Mouse (Mus musculus) erythroblast, embryonic 14.5 days (primary cell): Measurements from ENCODE around the gene Rnasek. TPM values are rescaled to one million over a fixed set of nuclear protein-coding genes. Genes with fewer than 3 reads are reported as not detected.

Experiments
- H3K27me3 ChIP-seq: 2 replicates; pipeline ENCODE4 v1.6.1; 2012; ENCODE audit warnings: inconsistent platforms; ENCODE audit not compliant: control insufficient read depth
- H3K36me3 ChIP-seq: 2 replicates; pipeline ENCODE4 v1.6.1; 2012; ENCODE audit warnings: mild to moderate bottlenecking, inconsistent platforms; ENCODE audit not compliant: control insufficient read depth
- H3K4me1 ChIP-seq: 2 replicates; pipeline ENCODE4 v1.6.1; 2012; ENCODE audit warnings: inconsistent platforms; ENCODE audit not compliant: control insufficient read depth
- H3K4me3 ChIP-seq: replicated peaks from 2 replicates; pipeline ENCODE3; 2012; ENCODE audit warnings: moderate library complexity, mild to moderate bottlenecking, inconsistent platforms
- H3K9me3 ChIP-seq: 2 replicates; pipeline ENCODE4 v1.6.1; 2012; ENCODE audit warnings: low read length, inconsistent platforms, mixed read lengths; ENCODE audit not compliant: control insufficient read depth
- GATA1 ChIP-seq: IDR thresholded peaks from 2 replicates; pipeline ENCODE4 v1.6.1; 2012; ENCODE audit warnings: low read length, inconsistent platforms, mixed read lengths
- TAL1 ChIP-seq: IDR thresholded peaks from 3 replicates; pipeline ENCODE4 v1.6.1; 2012; ENCODE audit warnings: low read length, inconsistent platforms, mixed read lengths
- polyA plus RNA-seq: library from polyadenylated mRNA; stranded (reverse); fragments of >175 nt; gene quantifications from 2 replicates; pipeline ENCODE4 v1.2.3, GENCODE M21; 2012

Rnasek gene
- 23.7 and 29.0 TPM in 2 replicates for polyA plus RNA-seq

GRCm38 (mm10) chr11:70239541-70240279, at the start of gene Rnasek, which contains the start of gene Gm21988:
TSS of gene Rnasek (minus strand) at chr11:70239842.
TSS of gene Gm21988 (minus strand) at chr11:70239830.
- H3K4me3 ChIP-seq = peak within 1 kb of the TSS; percentile 88
- H3K27me3 ChIP-seq = peaks cover 9% of the 10 kb centered on the region
- no peak; the same call in 1 of the 2 replicates for TF ChIP-seq GATA1
- no peak for TF ChIP-seq TAL1
- no peaks in the 10 kb centered on the region for H3K9me3 ChIP-seq
- H3K36me3 ChIP-seq = peaks cover 26% of the 10 kb centered on the region
- H3K4me1 ChIP-seq = peaks cover 56% of the 10 kb centered on the region

GRCm38 (mm10) chr11:70289236-70289635, 49.6 kb upstream of the Rnasek start:
- H3K36me3 ChIP-seq = no peaks in the 10 kb centered on the region
- no peaks in the 10 kb centered on the region for H3K9me3 ChIP-seq
- TF ChIP-seq TAL1 (no peak), GATA1 (no peak)
- no peaks in the 10 kb centered on the region for H3K27me3 ChIP-seq
- no peaks in the 10 kb centered on the region for H3K4me1 ChIP-seq
- no peak overlapping the region for H3K4me3 ChIP-seq

DNA sequence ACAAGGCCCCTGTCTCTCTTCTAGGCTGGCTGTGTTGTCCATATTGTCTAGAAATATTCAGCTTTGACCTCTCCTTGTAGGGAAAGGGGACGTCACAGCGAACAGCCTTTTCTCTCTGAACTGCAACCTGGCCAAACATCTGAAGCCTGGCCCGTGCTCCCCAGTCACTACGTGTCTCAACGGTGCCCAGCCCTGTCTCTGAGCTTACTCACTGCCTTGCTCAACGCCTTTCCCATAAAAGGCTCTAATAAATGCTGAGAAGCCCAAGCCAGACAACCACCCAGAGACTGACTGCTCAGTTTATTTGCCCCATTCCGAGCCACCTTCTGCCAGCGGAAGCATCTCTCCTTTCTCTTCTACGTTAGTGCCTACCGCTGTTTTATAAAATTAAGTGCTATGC, 48.5 kb upstream of the Rnasek start:
- Histone ChIP-seq H3K27me3 (no peaks in the 10 kb centered on the region), H3K4me3 (no peak overlapping the region), H3K4me1 (no peaks in the 10 kb centered on the region), H3K36me3 (no peaks in the 10 kb centered on the region), H3K9me3 (no peaks in the 10 kb centered on the region)
- TF ChIP-seq TAL1 = no peak
- no peak for TF ChIP-seq GATA1

GRCm38 (mm10) chr11:70285686-70286085, 46.0 kb upstream of the Rnasek start:
- no peak overlapping the region for H3K4me3 ChIP-seq
- no peaks in the 10 kb centered on the region for H3K4me1 ChIP-seq
- H3K9me3 ChIP-seq = no peaks in the 10 kb centered on the region
- TF ChIP-seq TAL1 (no peak), GATA1 (no peak)
- H3K36me3 ChIP-seq = no peaks in the 10 kb centered on the region
- no peaks in the 10 kb centered on the region for H3K27me3 ChIP-seq

- no peak overlapping the region for H3K4me3 ChIP-seq
- TF ChIP-seq TAL1 (no peak), GATA1 (no peak)
- no peaks in the 10 kb centered on the region for H3K27me3 ChIP-seq
- H3K36me3 ChIP-seq = no peaks in the 10 kb centered on the region
- no peaks in the 10 kb centered on the region for H3K9me3 ChIP-seq
- no peaks in the 10 kb centered on the region for H3K4me1 ChIP-seq
These were observed 45.1 kb upstream of the Rnasek start for GRCm38 (mm10) chr11:70284757-70285156.

DNA sequence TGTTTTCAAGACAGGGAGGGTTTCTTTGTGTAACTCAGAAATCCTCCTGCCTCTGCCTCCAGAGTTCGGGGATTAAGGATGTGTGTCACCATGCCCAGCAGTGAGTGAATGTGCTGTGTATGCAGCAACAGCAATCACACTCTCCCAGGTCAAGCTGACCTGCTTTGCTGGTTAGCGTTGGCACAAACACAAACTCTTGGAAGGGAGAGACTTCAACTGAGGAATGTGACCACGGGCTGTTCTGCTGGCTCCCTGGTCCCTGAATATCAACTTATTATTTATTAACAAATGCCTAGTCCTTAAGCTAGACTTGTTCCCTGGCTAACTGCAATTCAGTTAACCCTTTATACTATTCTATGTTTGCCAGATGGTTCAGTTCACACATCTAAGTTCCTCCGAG, 44.0 kb upstream of the Rnasek start:
- no peaks in the 10 kb centered on the region for H3K4me1 ChIP-seq
- H3K9me3 ChIP-seq = no peaks in the 10 kb centered on the region
- no peaks in the 10 kb centered on the region for H3K36me3 ChIP-seq
- H3K27me3 ChIP-seq = no peaks in the 10 kb centered on the region
- H3K4me3 ChIP-seq = no peak overlapping the region
- TF ChIP-seq GATA1 (no peak), TAL1 (no peak)

DNA sequence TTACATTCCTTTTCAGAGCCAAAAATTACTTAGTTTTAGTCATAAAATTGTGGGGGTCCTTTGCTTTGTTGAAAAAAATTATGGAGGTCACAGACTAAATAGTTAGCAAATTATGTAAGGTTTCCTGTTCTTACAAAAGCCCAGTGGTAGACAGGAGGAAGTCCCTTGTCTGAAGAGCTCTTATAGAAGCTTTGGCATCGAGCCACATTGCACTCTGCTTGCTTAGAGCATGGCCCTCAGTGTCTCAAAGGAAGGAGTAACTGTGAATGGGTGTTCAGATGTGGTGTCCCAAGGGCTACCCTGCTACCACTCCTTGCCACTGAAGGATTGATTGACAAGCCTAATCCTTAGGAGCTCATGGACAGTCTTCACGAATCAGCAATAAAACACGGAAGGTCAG, 40.8 kb upstream of the Rnasek start:
- TF ChIP-seq GATA1 (no peak), TAL1 (no peak)
- H3K27me3 ChIP-seq = no peaks in the 10 kb centered on the region
- no peaks in the 10 kb centered on the region for H3K9me3 ChIP-seq
- H3K36me3 ChIP-seq = no peaks in the 10 kb centered on the region
- H3K4me3 ChIP-seq = no peak overlapping the region
- no peaks in the 10 kb centered on the region for H3K4me1 ChIP-seq

DNA sequence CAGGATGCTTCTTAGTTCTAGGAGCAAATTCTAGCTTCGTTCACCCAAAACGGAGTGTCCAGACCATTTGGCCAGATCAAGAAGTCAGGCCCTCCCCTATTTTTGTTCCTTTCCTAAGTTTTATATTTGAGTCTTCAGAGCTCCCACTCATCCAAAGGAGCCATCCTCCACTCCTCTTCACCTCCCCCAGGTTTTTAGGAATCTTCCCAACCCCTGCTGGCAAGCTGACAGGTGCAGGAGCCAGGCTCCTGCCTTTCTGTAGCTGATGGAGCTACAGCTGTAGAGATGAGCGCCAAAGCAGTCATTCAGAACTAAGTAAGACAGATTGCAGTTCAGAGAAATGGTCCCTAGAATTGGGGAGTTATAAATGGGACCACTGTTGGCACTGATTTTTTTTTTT, 39.3 kb upstream of the Rnasek start:
- no peaks in the 10 kb centered on the region for H3K4me1 ChIP-seq
- no peaks in the 10 kb centered on the region for H3K36me3 ChIP-seq
- no peaks in the 10 kb centered on the region for H3K27me3 ChIP-seq
- TF ChIP-seq GATA1 (no peak), TAL1 (no peak)
- H3K4me3 ChIP-seq = no peak overlapping the region
- H3K9me3 ChIP-seq = no peaks in the 10 kb centered on the region

DNA sequence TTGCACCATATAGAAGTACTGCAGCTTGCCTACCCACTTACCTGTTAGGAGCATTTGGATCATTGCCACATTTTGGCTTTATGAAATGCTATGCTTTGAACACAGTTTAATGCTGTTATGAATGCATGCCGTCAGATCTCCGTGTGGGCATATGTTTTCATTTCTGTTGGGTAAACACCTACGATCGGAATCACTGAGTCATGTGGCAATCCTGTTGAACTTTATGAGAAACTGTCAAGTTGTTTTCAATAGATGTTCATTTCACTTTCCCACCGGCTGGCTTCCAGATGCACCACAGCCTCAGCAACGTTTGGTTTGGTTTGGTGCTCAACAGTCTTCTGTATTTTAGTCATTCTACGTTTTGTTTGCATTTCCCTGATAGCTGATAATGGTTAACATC, 32.0 kb upstream of the Rnasek start:
- Histone ChIP-seq H3K4me3 (no peak overlapping the region), H3K9me3 (no peaks in the 10 kb centered on the region), H3K27me3 (no peaks in the 10 kb centered on the region), H3K4me1 (no peaks in the 10 kb centered on the region), H3K36me3 (no peaks in the 10 kb centered on the region)
- no peak for TF ChIP-seq TAL1
- TF ChIP-seq GATA1 = no peak
